Mouse (Mus musculus): ENCODE measurements around the gene Sema3f. TPM values are rescaled to one million over a fixed set of nuclear protein-coding genes. Genes with fewer than 3 reads are reported as not detected.
A peak's percentile ranks its signal among the peaks of the same experiment; 100 is the strongest.

Sema3f gene
- polyA plus RNA-seq, 1 experiment from 2014 or later = 30.2 TPM

DNA sequence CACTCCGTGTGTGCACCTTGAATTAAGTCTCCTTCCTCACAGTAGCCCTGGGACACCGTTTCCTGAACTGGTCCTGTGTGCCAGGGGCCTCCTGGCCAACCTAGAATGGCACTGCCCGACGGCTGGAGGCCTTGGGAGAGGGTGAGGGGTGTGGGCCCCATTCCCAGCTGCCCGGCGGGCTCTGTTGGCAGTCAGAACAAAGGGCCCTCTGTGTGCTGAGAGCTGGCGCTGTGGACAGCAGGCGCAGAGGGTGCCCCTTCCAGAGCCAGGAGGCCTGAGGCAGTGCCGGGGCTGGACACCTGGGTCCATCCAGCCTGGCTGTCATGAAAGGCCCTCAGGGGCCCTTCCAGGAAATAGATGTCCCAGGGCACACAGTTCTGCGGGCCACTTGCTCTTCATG, 50.7 kb downstream of the Sema3f start:
- no peak overlapping the region for H3K9ac ChIP-seq (replicated peaks; ENCODE audit: low read depth, low read length)
- ATAC-seq (ENCODE audit: insufficient number of reproducible peaks, insufficient read depth, low FRiP score, low read depth) = no peak; the same call in 1 of the 2 replicates

DNA sequence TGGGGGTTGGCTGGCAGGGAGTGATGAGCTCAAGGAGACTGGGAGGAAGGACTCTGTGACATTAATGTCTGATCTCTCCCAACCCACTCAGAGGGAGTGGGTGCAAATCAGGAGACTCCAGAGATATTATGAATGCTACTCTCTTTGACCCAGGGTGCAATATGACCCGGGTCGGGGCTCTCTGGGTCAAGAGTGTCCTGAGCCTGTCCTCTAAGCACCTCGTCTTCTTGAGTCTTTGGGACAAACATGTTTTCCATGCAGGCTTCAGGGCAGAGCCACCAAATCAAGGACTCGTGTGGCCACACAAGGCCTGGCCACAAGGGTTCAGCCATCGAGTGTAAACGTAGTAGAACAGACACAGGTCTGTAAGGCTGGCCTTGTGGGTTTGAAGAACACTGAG, 52.2 kb downstream of the Sema3f start:
- no peak overlapping the region for H3K4me3 ChIP-seq (ENCODE audit: low read depth, low read length)
- ATAC-seq (ENCODE audit: insufficient number of reproducible peaks, insufficient read depth, low FRiP score, low read depth) = no peak
- no peaks in the 10 kb centered on the region for H3K9me3 ChIP-seq (ENCODE audit: control insufficient read depth, low read depth, low read length)
- no peak overlapping the region for H3K4me2 ChIP-seq (replicated peaks; ENCODE audit: low read depth, low read length)
- H3K4me1 ChIP-seq (ENCODE audit: control insufficient read depth, insufficient read depth, low read length) = no peaks in the 10 kb centered on the region
- H3K27me3 ChIP-seq (ENCODE audit: control insufficient read depth, insufficient read depth, low read length) = no peaks in the 10 kb centered on the region
- H3K36me3 ChIP-seq (ENCODE audit: control insufficient read depth, insufficient read depth, low read length) = no peaks in the 10 kb centered on the region
- no peak overlapping the region for H3K27ac ChIP-seq (ENCODE audit: low read length)
- WGBS = 80% methylated on average over 6 of the region's 6 CpGs
- no peak overlapping the region for H3K9ac ChIP-seq (replicated peaks; ENCODE audit: low read depth, low read length)

More for the DNA sequence above, 50.7 kb downstream of the Sema3f start:
- Histone ChIP-seq H3K4me3 (ENCODE audit: low read depth, low read length) (no peak overlapping the region), H3K9me3 (ENCODE audit: control insufficient read depth, low read depth, low read length) (no peaks in the 10 kb centered on the region), H3K27ac (ENCODE audit: low read length) (no peak overlapping the region), H3K4me1 (ENCODE audit: control insufficient read depth, insufficient read depth, low read length) (no peaks in the 10 kb centered on the region), H3K36me3 (ENCODE audit: control insufficient read depth, insufficient read depth, low read length) (no peaks in the 10 kb centered on the region), H3K4me2 (replicated peaks; ENCODE audit: low read depth, low read length) (no peak overlapping the region), H3K27me3 (ENCODE audit: control insufficient read depth, insufficient read depth, low read length) (no peaks in the 10 kb centered on the region)
- WGBS = 83% methylated on average over 10 of the region's 10 CpGs

DNA sequence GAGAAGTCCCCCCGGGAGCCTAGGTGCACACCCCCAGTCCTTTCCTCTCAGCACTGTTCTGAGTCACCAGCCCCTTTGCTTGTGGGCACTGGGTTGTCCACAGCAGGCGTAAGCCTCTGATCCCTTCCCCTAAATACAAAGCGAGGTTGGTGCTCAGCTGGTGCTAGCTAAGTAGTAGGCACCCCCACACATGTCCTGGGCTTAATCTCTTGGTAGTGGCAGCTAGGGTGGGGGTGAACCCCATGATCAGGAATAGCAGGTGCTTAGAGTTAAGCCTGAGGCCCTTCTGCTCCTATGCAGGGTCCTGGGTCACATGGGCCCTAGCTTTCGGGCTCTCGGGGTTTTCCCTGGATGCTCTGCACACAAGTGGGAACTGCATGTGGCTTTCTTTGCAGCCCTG, 53.1 kb downstream of the Sema3f start:
- WGBS = 90% methylated on average over 5 of the region's 5 CpGs

DNA sequence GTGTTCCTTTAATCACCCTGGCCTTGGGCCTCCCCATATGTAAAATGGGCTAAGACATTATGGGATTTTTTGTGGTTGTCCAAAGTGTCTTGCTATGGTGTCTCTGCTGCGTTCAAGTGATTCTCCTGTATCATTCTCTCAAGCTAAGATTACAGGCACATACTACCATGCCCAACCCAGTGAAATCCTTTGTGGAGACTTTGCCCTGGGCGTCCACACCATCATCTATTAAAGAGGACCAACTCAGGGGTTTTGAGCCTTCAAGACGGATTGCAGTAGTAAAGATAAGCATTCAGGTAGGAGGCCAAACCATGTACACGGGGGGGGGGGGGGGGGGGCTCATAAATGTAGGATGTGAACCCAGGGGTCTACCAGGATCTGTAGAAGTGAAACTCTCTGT, 55.7 kb downstream of the Sema3f start:
- H3K9me3 ChIP-seq (ENCODE audit: control insufficient read depth, low read depth, low read length) = no peaks in the 10 kb centered on the region
- H3K4me2 ChIP-seq (replicated peaks; ENCODE audit: low read depth, low read length) = no peak overlapping the region
- H3K27ac ChIP-seq (ENCODE audit: low read length) = no peak overlapping the region
- H3K9ac ChIP-seq (replicated peaks; ENCODE audit: low read depth, low read length) = no peak overlapping the region
- 65% methylated on average over 4 of the region's 4 CpGs for WGBS
- peaks cover 7% of the 10 kb centered on the region; the same call in 1 of the 2 replicates for H3K4me1 ChIP-seq (ENCODE audit: control insufficient read depth, insufficient read depth, low read length)
- no peaks in the 10 kb centered on the region for H3K36me3 ChIP-seq (ENCODE audit: control insufficient read depth, insufficient read depth, low read length)
- ATAC-seq (ENCODE audit: insufficient number of reproducible peaks, insufficient read depth, low FRiP score, low read depth) = no peak
- H3K27me3 ChIP-seq (ENCODE audit: control insufficient read depth, insufficient read depth, low read length) = no peaks in the 10 kb centered on the region
- H3K4me3 ChIP-seq (ENCODE audit: low read depth, low read length) = no peak overlapping the region

More for the DNA sequence above, 53.1 kb downstream of the Sema3f start:
- H3K9ac ChIP-seq (replicated peaks; ENCODE audit: low read depth, low read length) = no peak overlapping the region
- H3K27me3 ChIP-seq (ENCODE audit: control insufficient read depth, insufficient read depth, low read length) = no peaks in the 10 kb centered on the region
- no peaks in the 10 kb centered on the region for H3K4me1 ChIP-seq (ENCODE audit: control insufficient read depth, insufficient read depth, low read length)
- H3K27ac ChIP-seq (ENCODE audit: low read length) = no peak overlapping the region
- H3K4me2 ChIP-seq (replicated peaks; ENCODE audit: low read depth, low read length) = no peak overlapping the region
- H3K36me3 ChIP-seq (ENCODE audit: control insufficient read depth, insufficient read depth, low read length) = no peaks in the 10 kb centered on the region
- ATAC-seq (ENCODE audit: insufficient number of reproducible peaks, insufficient read depth, low FRiP score, low read depth) = no peak
- no peak overlapping the region for H3K4me3 ChIP-seq (ENCODE audit: low read depth, low read length)
- H3K9me3 ChIP-seq (ENCODE audit: control insufficient read depth, low read depth, low read length) = no peaks in the 10 kb centered on the region

DNA sequence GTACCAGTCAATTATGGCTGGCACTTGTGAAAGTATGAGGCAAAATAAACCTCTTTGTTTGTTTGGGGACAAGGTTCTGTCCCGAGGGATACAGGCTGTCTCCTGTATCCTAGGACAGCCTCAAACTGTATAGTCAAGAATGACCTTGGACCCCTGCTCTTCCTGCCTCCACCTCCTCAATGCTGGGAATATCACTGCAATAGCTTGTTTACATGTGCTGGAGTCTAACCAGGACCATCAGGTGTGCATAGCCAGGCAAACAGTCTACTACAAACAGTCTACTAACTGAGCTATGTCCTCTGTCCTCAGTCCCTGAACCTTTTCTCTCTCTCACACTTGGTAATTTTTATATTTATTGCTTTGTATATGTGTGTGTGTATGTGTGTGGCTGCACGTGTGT, 56.8 kb downstream of the Sema3f start:
- 76% methylated on average over 2 of the region's 2 CpGs for WGBS
- no peak overlapping the region for H3K4me3 ChIP-seq (ENCODE audit: low read depth, low read length)
- ATAC-seq (ENCODE audit: insufficient number of reproducible peaks, insufficient read depth, low FRiP score, low read depth) = no peak
- peaks cover 7% of the 10 kb centered on the region; the same call in 1 of the 2 replicates for H3K4me1 ChIP-seq (ENCODE audit: control insufficient read depth, insufficient read depth, low read length)
- H3K36me3 ChIP-seq (ENCODE audit: control insufficient read depth, insufficient read depth, low read length) = no peaks in the 10 kb centered on the region
- no peaks in the 10 kb centered on the region for H3K27me3 ChIP-seq (ENCODE audit: control insufficient read depth, insufficient read depth, low read length)
- H3K9me3 ChIP-seq (ENCODE audit: control insufficient read depth, low read depth, low read length) = no peaks in the 10 kb centered on the region
- no peak overlapping the region for H3K27ac ChIP-seq (ENCODE audit: low read length)
- H3K9ac ChIP-seq (replicated peaks; ENCODE audit: low read depth, low read length) = no peak overlapping the region
- no peak overlapping the region for H3K4me2 ChIP-seq (replicated peaks; ENCODE audit: low read depth, low read length)

- H3K4me2 ChIP-seq (replicated peaks; ENCODE audit: low read depth, low read length) = no peak overlapping the region
- WGBS = 31% methylated on average over 12 of the region's 12 CpGs
- peaks cover 7% of the 10 kb centered on the region; the same call in 1 of the 2 replicates for H3K4me1 ChIP-seq (ENCODE audit: control insufficient read depth, insufficient read depth, low read length)
- H3K27ac ChIP-seq (ENCODE audit: low read length) = no peak overlapping the region
- H3K27me3 ChIP-seq (ENCODE audit: control insufficient read depth, insufficient read depth, low read length) = no peaks in the 10 kb centered on the region
- no peaks in the 10 kb centered on the region for H3K9me3 ChIP-seq (ENCODE audit: control insufficient read depth, low read depth, low read length)
- no peaks in the 10 kb centered on the region for H3K36me3 ChIP-seq (ENCODE audit: control insufficient read depth, insufficient read depth, low read length)
- H3K4me3 ChIP-seq (ENCODE audit: low read depth, low read length) = no peak overlapping the region
- H3K9ac ChIP-seq (replicated peaks; ENCODE audit: low read depth, low read length) = 0 out of 2 replicates have a peak overlapping the region, but pooled peaks have one; percentile 18
- peak; percentile 26; the same call in 1 of the 2 replicates for ATAC-seq (ENCODE audit: insufficient number of reproducible peaks, insufficient read depth, low FRiP score, low read depth)
These were observed 59.4 kb downstream of the Sema3f start for GRCm38 (mm10) chr9:107650708-107651481.

DNA sequence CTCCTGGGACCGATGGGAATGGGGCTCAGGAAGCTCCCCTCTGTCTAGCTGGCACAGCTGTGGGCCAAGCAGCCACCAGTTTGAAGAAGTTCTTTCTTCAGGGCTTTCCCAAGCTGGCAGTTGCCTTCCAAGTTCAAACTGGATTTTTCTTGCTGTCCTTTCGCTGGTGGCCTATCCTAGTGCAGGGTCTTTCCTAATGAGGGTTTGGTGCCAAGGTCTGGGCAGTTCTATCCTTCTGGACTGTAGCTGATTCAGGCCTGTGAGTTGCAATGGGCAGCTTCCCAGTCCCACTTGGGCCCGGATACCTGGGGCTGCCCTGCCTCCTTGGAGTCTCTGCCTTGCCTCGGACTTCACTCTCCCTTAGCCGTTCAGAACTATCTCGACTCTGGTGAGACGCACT, 60.0 kb downstream of the Sema3f start:
- Histone ChIP-seq H3K9ac (replicated peaks; ENCODE audit: low read depth, low read length) (no peak overlapping the region), H3K4me2 (replicated peaks; ENCODE audit: low read depth, low read length) (no peak overlapping the region), H3K27me3 (ENCODE audit: control insufficient read depth, insufficient read depth, low read length) (no peaks in the 10 kb centered on the region), H3K9me3 (ENCODE audit: control insufficient read depth, low read depth, low read length) (no peaks in the 10 kb centered on the region), H3K4me1 (ENCODE audit: control insufficient read depth, insufficient read depth, low read length) (peaks cover 7% of the 10 kb centered on the region; the same call in 1 of the 2 replicates), H3K36me3 (ENCODE audit: control insufficient read depth, insufficient read depth, low read length) (no peaks in the 10 kb centered on the region), H3K27ac (ENCODE audit: low read length) (no peak overlapping the region), H3K4me3 (ENCODE audit: low read depth, low read length) (no peak overlapping the region)
- 65% methylated on average over 7 of the region's 7 CpGs for WGBS
- no peak for ATAC-seq (ENCODE audit: insufficient number of reproducible peaks, insufficient read depth, low FRiP score, low read depth)

GRCm38 (mm10) chr9:107648767-107649166, 61.5 kb downstream of the Sema3f start:
- Histone ChIP-seq H3K4me1 (ENCODE audit: control insufficient read depth, insufficient read depth, low read length) (peaks cover 12% of the 10 kb centered on the region; the same call in 1 of the 2 replicates), H3K9me3 (ENCODE audit: control insufficient read depth, low read depth, low read length) (no peaks in the 10 kb centered on the region), H3K9ac (replicated peaks; ENCODE audit: low read depth, low read length) (no peak overlapping the region), H3K27ac (ENCODE audit: low read length) (no peak overlapping the region), H3K4me3 (ENCODE audit: low read depth, low read length) (no peak overlapping the region), H3K4me2 (replicated peaks; ENCODE audit: low read depth, low read length) (no peak overlapping the region), H3K27me3 (ENCODE audit: control insufficient read depth, insufficient read depth, low read length) (no peaks in the 10 kb centered on the region), H3K36me3 (ENCODE audit: control insufficient read depth, insufficient read depth, low read length) (no peaks in the 10 kb centered on the region)
- 54% methylated on average over 3 of the region's 3 CpGs for WGBS
- no peak for ATAC-seq (ENCODE audit: insufficient number of reproducible peaks, insufficient read depth, low FRiP score, low read depth)

Data from stomach, embryonic 14.5 days (tissue).